Comparison of ENCODE assay signal across 9 mouse cellular contexts in the genomic region with DNA sequence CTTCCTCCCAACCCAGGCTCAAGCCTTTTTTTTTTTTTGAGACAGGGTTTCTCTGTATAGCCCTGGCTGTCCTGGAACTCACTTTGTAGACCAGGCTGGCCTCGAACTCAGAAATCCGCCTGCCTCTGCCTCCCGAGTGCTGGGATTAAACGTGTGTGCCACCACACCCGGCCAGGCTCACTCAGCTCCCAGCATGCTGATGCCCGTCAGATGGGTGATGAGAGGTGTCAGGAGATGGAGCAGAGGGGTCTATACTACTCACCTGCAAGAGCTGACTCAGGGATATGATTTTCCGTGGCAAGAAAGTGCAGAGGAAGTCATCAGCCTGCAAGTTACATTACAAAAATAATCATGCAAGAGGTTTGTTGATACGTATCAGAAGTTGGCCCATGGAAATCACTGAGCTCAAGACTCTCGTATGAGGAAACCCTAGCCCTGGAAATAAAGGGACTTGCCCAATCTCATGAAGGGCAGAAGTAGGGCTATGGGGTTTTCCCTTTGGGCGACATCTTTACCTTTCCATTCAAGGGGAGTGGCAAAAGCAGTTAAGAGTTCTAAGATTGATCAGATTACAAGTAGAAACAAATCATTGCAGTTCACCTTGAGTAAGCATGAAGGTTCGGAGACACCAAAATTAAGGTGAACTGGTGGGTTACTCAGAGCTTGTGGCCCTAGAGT. TPM values are rescaled to one million over a fixed set of nuclear protein-coding genes. Genes with fewer than 3 reads are reported as not detected.
DNase-seq lines count a peak whose midpoint lies in the region; ATAC-seq lines count a peak whose summit lies in the region.
"Had no signal": no experiment of that assay in that cellular context is flagged by ENCODE, and none has a peak within 500 bp of the region (broad histone marks: within the 10 kb centered on the region; RNA-seq: fewer than 3 reads in every experiment).

No protein-coding gene starts in this region.

- ATAC-seq in CD4-positive, CD25-positive, alpha-beta regulatory T cell, adult 4 months: peak; percentile 35
- ATAC-seq in erythroid progenitor cell, adult 5-6 weeks (replicated peaks; ENCODE audit: low FRiP score, poor library complexity, severe bottlenecking): no peak

- DNase-seq in heart, embryonic 10.5 days (ENCODE audit: low spot score): no peak
- no peak for DNase-seq in heart, postnatal 36 days
- peak; percentile 56 for DNase-seq in gonadal fat pad, adult 2 months (ENCODE audit: low read depth)
- DNase-seq in ovary, postnatal 10 days (ENCODE audit: low spot score): no peak
- no peak for DNase-seq in left cerebral cortex, adult 11 months (ENCODE audit: low spot score)

- no peaks in the 10 kb centered on the region for H3K9me3 ChIP-seq in heart, embryonic 10.5 days

- H3K79me2 ChIP-seq in macrophage (ENCODE audit: inconsistent target): peaks cover 63% of the 10 kb centered on the region

- intact Hi-C loops in heart, postnatal 36 days (cut with DNase I): no loop called here

- WGBS in heart, embryonic 10.5 days: 81% methylated on average over 11 of the region's 11 CpGs
- 64% methylated on average over 11 of the region's 11 CpGs for WGBS in macrophage (ENCODE audit: missing documents)

- H3K27me3 ChIP-seq in heart, embryonic 10.5 days (ENCODE audit: insufficient read depth, poor library complexity, severe bottlenecking): no peaks in the 10 kb centered on the region
- H3K27me3 ChIP-seq: Patski had no signal

- peak overlapping the region; percentile 96 for H3K27ac ChIP-seq in heart, embryonic 10.5 days
- H3K27ac ChIP-seq in macrophage: peak overlapping the region; percentile 98

- peaks cover 38% of the 10 kb centered on the region for H3K4me1 ChIP-seq in heart, embryonic 10.5 days

- H3K36me3 ChIP-seq in heart, embryonic 10.5 days: peaks cover 25% of the 10 kb centered on the region
- H3K36me3 ChIP-seq in macrophage (ENCODE audit: inconsistent target): peaks cover 29% of the 10 kb centered on the region

- peak overlapping the region; percentile 98 for H3K4me3 ChIP-seq in heart, embryonic 10.5 days
- H3K4me3 ChIP-seq in macrophage (ENCODE audit: inconsistent target): peak overlapping the region; percentile 97

RNA-seq across cellular contexts. Expression of gene Psme2, which starts 1.0 kb away (rescaled TPM):
- 188 and 205 TPM in 2 replicates for polyA plus RNA-seq in heart, embryonic 10.5 days (2016; fragmentation: Nextera tagmentation; extraction: Ambion mirVana)
- 100 to 1,000 TPM; 103 to 107 TPM for total RNA-seq in heart, postnatal 36 days (2021)
- 100 to 1,000 TPM; 853 to 877 TPM for polyA plus RNA-seq in CD4-positive, CD25-positive, alpha-beta regulatory T cell, adult 4 months (2017; shearing (Covaris generic))
- 85.1 and 122 TPM in 2 replicates for polyA plus RNA-seq in gonadal fat pad, adult 2 months (2012; rRNA removed)
- 1,000 to 10,000 TPM in 5 of 26 experiments, 100 to 1,000 TPM in 21; 180 to 1,564 (median 563) TPM for total RNA-seq in macrophage (2018; cell fraction: chromatin; rRNA removed)
- 100 to 1,000 TPM; 247 to 986 (median 578) TPM for total RNA-seq in macrophage (2018; cell fraction: cytosol; rRNA removed)
- 1,000 to 10,000 TPM in 1 of 26 experiments, 100 to 1,000 TPM in 25; 124 to 1,032 (median 499) TPM for total RNA-seq in macrophage (2018; cell fraction: nucleus; rRNA removed)
- polyA plus RNA-seq in macrophage (2018): 172 to 350 TPM (median 300 TPM) in 3 replicates
- total RNA-seq in erythroid progenitor cell, adult 5-6 weeks (2015; ENCODE audit: low replicate concordance): 112 and 141 TPM in 2 replicates
- 45.1 and 109 TPM in 2 replicates for total RNA-seq in erythroid progenitor cell, adult 5-6 weeks (2017; ENCODE audit: low replicate concordance)

RNA-seq across cellular contexts. Expression of gene Rnf31, which starts 1.6 kb away (rescaled TPM):
- polyA plus RNA-seq in heart, embryonic 10.5 days (2016; fragmentation: Nextera tagmentation; extraction: Ambion mirVana): 14.4 and 21.9 TPM in 2 replicates
- 10 to 100 TPM; 29.1 to 35.0 TPM for total RNA-seq in heart, postnatal 36 days (2021)
- polyA plus RNA-seq in CD4-positive, CD25-positive, alpha-beta regulatory T cell, adult 4 months (2017; shearing (Covaris generic)): 10 to 100 TPM; 35.5 to 47.2 TPM
- 29.9 and 31.3 TPM in 2 replicates for polyA plus RNA-seq in gonadal fat pad, adult 2 months (2012; rRNA removed)
- total RNA-seq in macrophage (2018; cell fraction: chromatin; rRNA removed): 100 to 1,000 TPM in 21 of 26 experiments, 10 to 100 TPM in 5; 69.3 to 546 (median 161) TPM
- 10 to 100 TPM; 18.5 to 69.7 (median 41.8) TPM for total RNA-seq in macrophage (2018; cell fraction: cytosol; rRNA removed)
- 100 to 1,000 TPM in 12 of 26 experiments, 10 to 100 TPM in 14; 48.4 to 452 (median 92.2) TPM for total RNA-seq in macrophage (2018; cell fraction: nucleus; rRNA removed)
- 16.3 to 31.6 TPM (median 19.7 TPM) in 3 replicates for polyA plus RNA-seq in macrophage (2018)
- 20.2 and 22.2 TPM in 2 replicates for total RNA-seq in erythroid progenitor cell, adult 5-6 weeks (2015; ENCODE audit: low replicate concordance)
- 31.8 and 34.7 TPM in 2 replicates for total RNA-seq in erythroid progenitor cell, adult 5-6 weeks (2017; ENCODE audit: low replicate concordance)

RNA-seq across cellular contexts. Expression of gene Emc9, which starts 4.8 kb away (rescaled TPM):
- polyA plus RNA-seq in heart, embryonic 10.5 days (2016; fragmentation: Nextera tagmentation; extraction: Ambion mirVana): 17.1 and 22.1 TPM in 2 replicates
- total RNA-seq in heart, postnatal 36 days (2021): 10 to 100 TPM; 59.7 to 63.2 TPM
- polyA plus RNA-seq in CD4-positive, CD25-positive, alpha-beta regulatory T cell, adult 4 months (2017; shearing (Covaris generic)): 10 to 100 TPM; 20.9 to 22.9 TPM
- 37.4 and 62.0 TPM in 2 replicates for polyA plus RNA-seq in gonadal fat pad, adult 2 months (2012; rRNA removed)
- total RNA-seq in macrophage (2018; cell fraction: chromatin; rRNA removed): 10 to 100 TPM in 18 of 26 experiments, 1 to 10 TPM in 8; 7.2 to 51.2 (median 15.6) TPM
- 10 to 100 TPM; 11.2 to 26.1 (median 17.0) TPM for total RNA-seq in macrophage (2018; cell fraction: cytosol; rRNA removed)
- total RNA-seq in macrophage (2018; cell fraction: nucleus; rRNA removed): 10 to 100 TPM in 20 of 26 experiments, 1 to 10 TPM in 6; 7.9 to 36.5 (median 15.7) TPM
- polyA plus RNA-seq in macrophage (2018): 11.9 to 22.1 TPM (median 17.9 TPM) in 3 replicates
- total RNA-seq in erythroid progenitor cell, adult 5-6 weeks (2015; ENCODE audit: low replicate concordance): 11.7 and 19.8 TPM in 2 replicates
- total RNA-seq in erythroid progenitor cell, adult 5-6 weeks (2017; ENCODE audit: low replicate concordance): 3.3 and 14.8 TPM in 2 replicates

RNA-seq across cellular contexts. Expression of gene Psme1, which starts 12.0 kb away (rescaled TPM):
- 173 and 196 TPM in 2 replicates for polyA plus RNA-seq in heart, embryonic 10.5 days (2016; fragmentation: Nextera tagmentation; extraction: Ambion mirVana)
- 100 to 1,000 TPM; 250 to 298 TPM for total RNA-seq in heart, postnatal 36 days (2021)
- 100 to 1,000 TPM; 664 to 711 TPM for polyA plus RNA-seq in CD4-positive, CD25-positive, alpha-beta regulatory T cell, adult 4 months (2017; shearing (Covaris generic))
- 62.8 and 71.9 TPM in 2 replicates for polyA plus RNA-seq in gonadal fat pad, adult 2 months (2012; rRNA removed)
- total RNA-seq in macrophage (2018; cell fraction: chromatin; rRNA removed): 100 to 1,000 TPM in 21 of 26 experiments, 10 to 100 TPM in 5; 51.0 to 542 (median 200) TPM
- total RNA-seq in macrophage (2018; cell fraction: cytosol; rRNA removed): 100 to 1,000 TPM; 187 to 602 (median 367) TPM
- total RNA-seq in macrophage (2018; cell fraction: nucleus; rRNA removed): 100 to 1,000 TPM in 23 of 26 experiments, 10 to 100 TPM in 3; 83.9 to 509 (median 252) TPM
- 213 to 335 TPM (median 292 TPM) in 3 replicates for polyA plus RNA-seq in macrophage (2018)
- total RNA-seq in erythroid progenitor cell, adult 5-6 weeks (2015; ENCODE audit: low replicate concordance): 287 and 391 TPM in 2 replicates
- 37.7 and 64.8 TPM in 2 replicates for total RNA-seq in erythroid progenitor cell, adult 5-6 weeks (2017; ENCODE audit: low replicate concordance)

RNA-seq across cellular contexts. Expression of gene Irf9, which starts 13.5 kb away (rescaled TPM):
- 5.9 and 7.4 TPM in 2 replicates for polyA plus RNA-seq in heart, embryonic 10.5 days (2016; fragmentation: Nextera tagmentation; extraction: Ambion mirVana)
- 10 to 100 TPM; 10.6 to 17.7 TPM for total RNA-seq in heart, postnatal 36 days (2021)
- 100 to 1,000 TPM; 168 to 222 TPM for polyA plus RNA-seq in CD4-positive, CD25-positive, alpha-beta regulatory T cell, adult 4 months (2017; shearing (Covaris generic))
- 63.1 and 66.8 TPM in 2 replicates for polyA plus RNA-seq in gonadal fat pad, adult 2 months (2012; rRNA removed)
- total RNA-seq in macrophage (2018; cell fraction: chromatin; rRNA removed): 100 to 1,000 TPM in 21 of 26 experiments, 10 to 100 TPM in 5; 91.7 to 186 (median 138) TPM
- total RNA-seq in macrophage (2018; cell fraction: cytosol; rRNA removed): 10 to 100 TPM; 48.9 to 92.5 (median 72.8) TPM
- 100 to 1,000 TPM in 19 of 26 experiments, 10 to 100 TPM in 7; 82.2 to 197 (median 115) TPM for total RNA-seq in macrophage (2018; cell fraction: nucleus; rRNA removed)
- 57.2 to 69.1 TPM (median 61.1 TPM) in 3 replicates for polyA plus RNA-seq in macrophage (2018)
- 70.8 and 89.0 TPM in 2 replicates for total RNA-seq in erythroid progenitor cell, adult 5-6 weeks (2015; ENCODE audit: low replicate concordance)
- 87.4 and 106 TPM in 2 replicates for total RNA-seq in erythroid progenitor cell, adult 5-6 weeks (2017; ENCODE audit: low replicate concordance)
